Mouse (Mus musculus) C2C12 (cell line): Measurements from ENCODE around the gene Cant1.

ENCODE experiments used
- CTCF ChIP-seq: IDR thresholded peaks from one replicate; pipeline ENCODE4 v1.5.1; 2011; ENCODE audit not compliant: control insufficient read depth, insufficient read depth, insufficient read length
- FOSL1 ChIP-seq: IDR thresholded peaks from one replicate; pipeline ENCODE4 v1.8.0; 2011; ENCODE audit warnings: mild to moderate bottlenecking, low read length; ENCODE audit not compliant: poor library complexity, insufficient read depth, severe bottlenecking
- MAX ChIP-seq: IDR thresholded peaks from one replicate; pipeline ENCODE4 v1.6.1; 2011; ENCODE audit warnings: mild to moderate bottlenecking, control low read depth
- MYOD1 ChIP-seq: IDR thresholded peaks from one replicate; pipeline ENCODE4 v1.6.1; 2011; ENCODE audit warnings: low read depth; ENCODE audit not compliant: control insufficient read depth, insufficient read length
- USF1 ChIP-seq: IDR thresholded peaks from one replicate; pipeline ENCODE4 v1.6.1; 2011; ENCODE audit warnings: low read depth, mild to moderate bottlenecking, control low read depth, moderate library complexity

GRCm38 (mm10) chr11:118433398-118433868, 14.5 kb upstream of the Cant1 start:
- TF ChIP-seq CTCF (no peak), MYOD1 (peak; percentile 88), FOSL1 (peak; percentile 17), MAX (no peak), USF1 (no peak)
